Mouse (Mus musculus): ENCODE data around the gene Ptpn7.
"Not testable (repeated sequence)": the region's sequence is repeated elsewhere in the genome, so short reads cannot be mapped to it uniquely, and the experiment has no call there.

The Ptpn7 gene

GRCm38 (mm10) chr1:135159556-135160123, 27.1 kb downstream of the Ptpn7 start:
- DNase-seq (ENCODE audit: low spot score), result no peak

- no peak for DNase-seq (ENCODE audit: low spot score)
These were observed 28.0 kb downstream of the Ptpn7 start for GRCm38 (mm10) chr1:135160411-135161050.

GRCm38 (mm10) chr1:135162720-135163119, 30.2 kb downstream of the Ptpn7 start:
- peak; percentile 58 for DNase-seq (ENCODE audit: low spot score)

- peak; percentile 68 for DNase-seq (ENCODE audit: low spot score)
These were observed 34.9 kb downstream of the Ptpn7 start, which contains the start of gene Gpr37l1 for GRCm38 (mm10) chr1:135167435-135167834. TSS of gene Gpr37l1 (minus strand) at chr1:135167681.

- DNase-seq (ENCODE audit: low spot score), result no peak
These were observed 36.1 kb downstream of the Ptpn7 start for GRCm38 (mm10) chr1:135168453-135169200.

DNA sequence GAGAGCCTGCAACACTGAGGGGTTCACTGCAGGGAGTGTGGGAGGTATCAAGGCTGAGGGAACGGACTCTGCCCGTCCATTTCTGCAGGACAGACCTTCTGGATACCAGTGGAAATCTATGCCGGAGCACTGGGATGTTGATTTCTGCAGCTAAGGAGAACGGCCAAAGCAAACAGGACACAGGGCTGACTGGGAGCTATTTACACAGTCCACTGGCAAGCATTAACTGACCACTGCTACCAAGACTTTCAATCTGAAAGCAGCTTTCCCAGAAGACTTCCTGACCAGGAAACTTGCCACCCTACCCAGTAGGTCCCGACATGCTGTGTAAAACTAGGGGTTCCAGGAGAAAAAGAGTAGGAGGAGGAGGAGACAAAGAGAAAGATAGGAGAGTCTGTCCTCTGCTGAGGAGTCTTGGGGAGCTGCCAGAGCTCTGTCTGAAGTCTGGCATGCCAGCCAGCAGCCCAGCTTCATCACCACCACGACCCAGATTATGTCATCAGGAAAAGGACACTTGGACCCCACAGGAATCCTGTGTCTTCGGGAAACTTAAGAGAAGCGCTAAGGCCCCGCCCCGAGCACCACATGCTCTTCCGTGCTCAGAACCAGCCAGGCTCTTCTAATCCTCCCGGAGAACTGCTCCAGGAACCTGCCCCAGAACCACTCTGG, 37.2 kb downstream of the Ptpn7 start:
- DNase-seq (ENCODE audit: low spot score), result no peak

- DNase-seq (ENCODE audit: low spot score), result no peak
These were observed 37.8 kb downstream of the Ptpn7 start for GRCm38 (mm10) chr1:135170299-135170698.

DNA sequence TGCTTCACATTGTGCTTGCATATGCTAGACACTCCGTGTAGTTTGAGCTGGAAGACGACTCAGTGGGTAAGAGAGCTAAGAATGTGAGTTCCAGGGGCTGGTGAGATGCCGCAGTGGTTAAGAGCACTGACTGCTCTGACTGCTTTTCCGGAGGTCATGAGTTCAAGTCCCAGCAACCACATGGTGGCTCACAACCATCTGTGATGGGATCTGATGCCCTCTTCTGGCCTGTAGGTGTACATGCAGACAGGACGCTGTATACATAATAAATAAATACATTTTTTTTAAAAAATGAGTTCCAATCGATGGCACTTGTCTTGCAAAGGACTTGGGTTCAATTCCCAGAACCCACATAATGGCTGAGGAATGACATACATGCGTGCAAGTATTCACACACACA, 38.7 kb downstream of the Ptpn7 start:
- DNase-seq (ENCODE audit: low spot score), result no peak

- peak; percentile 80 for DNase-seq (ENCODE audit: low spot score)
These were observed 39.5 kb downstream of the Ptpn7 start for GRCm38 (mm10) chr1:135171984-135172383.

DNA sequence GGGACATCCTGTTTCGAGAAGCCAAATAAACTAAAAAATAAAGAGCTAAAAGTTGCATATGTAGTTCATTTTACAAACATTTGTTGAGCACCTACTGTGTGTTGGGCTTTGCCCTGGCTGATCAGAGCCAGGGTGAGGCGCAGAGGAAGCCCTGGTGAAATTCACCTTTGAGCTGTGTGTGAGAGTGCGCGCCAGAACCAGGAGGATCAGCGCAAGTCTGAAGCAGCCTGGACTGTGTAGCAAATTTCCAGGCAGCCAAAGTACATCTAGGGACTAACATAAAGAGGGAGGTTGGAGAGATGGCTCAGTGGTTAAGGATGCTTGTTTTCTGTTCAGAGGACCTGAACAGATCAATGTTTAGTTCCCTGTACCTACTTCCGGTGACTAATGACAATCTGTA, 40.8 kb downstream of the Ptpn7 start:
- no peak for DNase-seq (ENCODE audit: low spot score)

DNA sequence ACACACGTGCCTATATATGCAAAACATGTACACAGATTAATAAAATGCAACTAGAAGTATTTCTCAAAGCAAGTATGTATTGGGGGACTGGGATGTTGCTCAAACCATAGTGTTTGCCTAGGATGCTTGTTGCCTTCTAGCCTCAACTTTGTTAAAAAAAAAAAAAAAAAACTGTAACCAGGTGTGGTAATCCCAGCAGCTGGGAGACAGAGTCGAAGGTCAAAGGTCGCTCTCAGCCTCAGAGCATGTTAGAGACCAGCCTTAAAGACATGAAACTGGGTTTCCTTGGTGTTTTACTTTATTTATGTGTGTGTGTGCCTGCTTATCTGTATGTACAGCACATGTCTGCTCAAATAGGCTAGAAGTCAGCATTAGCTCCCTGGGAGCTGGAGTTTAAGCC, 42.7 kb downstream of the Ptpn7 start:
- no peak for DNase-seq (ENCODE audit: low spot score)

- no peak for DNase-seq (ENCODE audit: low spot score)
These were observed 45.2 kb downstream of the Ptpn7 start for GRCm38 (mm10) chr1:135177724-135178123.

GRCm38 (mm10) chr1:135178863-135179262, 46.4 kb downstream of the Ptpn7 start:
- DNase-seq (ENCODE audit: low spot score), result no peak

- DNase-seq (ENCODE audit: low spot score), result no peak
These were observed 48.3 kb downstream of the Ptpn7 start for GRCm38 (mm10) chr1:135180830-135181229.

DNA sequence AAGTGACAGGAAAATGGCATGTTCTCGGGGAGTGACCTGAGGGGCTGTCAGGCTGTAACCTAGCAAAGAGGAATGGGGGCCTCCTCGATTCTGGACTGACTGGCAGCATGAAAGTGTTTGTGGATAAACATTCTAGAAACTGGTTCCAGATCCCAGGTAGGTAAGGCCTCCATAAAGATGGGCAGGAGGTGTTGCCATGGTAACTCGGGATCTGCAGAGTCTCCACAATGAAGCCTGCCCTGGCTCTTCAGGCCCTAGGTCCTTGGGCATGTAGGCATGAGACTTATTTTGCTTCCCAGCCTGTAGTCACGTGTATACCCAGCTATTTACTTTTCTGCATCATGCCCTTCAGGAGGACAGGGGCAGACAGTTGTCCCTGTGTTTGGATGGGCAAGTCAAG, 48.8 kb downstream of the Ptpn7 start:
- DNase-seq (ENCODE audit: low spot score), result no peak

DNA sequence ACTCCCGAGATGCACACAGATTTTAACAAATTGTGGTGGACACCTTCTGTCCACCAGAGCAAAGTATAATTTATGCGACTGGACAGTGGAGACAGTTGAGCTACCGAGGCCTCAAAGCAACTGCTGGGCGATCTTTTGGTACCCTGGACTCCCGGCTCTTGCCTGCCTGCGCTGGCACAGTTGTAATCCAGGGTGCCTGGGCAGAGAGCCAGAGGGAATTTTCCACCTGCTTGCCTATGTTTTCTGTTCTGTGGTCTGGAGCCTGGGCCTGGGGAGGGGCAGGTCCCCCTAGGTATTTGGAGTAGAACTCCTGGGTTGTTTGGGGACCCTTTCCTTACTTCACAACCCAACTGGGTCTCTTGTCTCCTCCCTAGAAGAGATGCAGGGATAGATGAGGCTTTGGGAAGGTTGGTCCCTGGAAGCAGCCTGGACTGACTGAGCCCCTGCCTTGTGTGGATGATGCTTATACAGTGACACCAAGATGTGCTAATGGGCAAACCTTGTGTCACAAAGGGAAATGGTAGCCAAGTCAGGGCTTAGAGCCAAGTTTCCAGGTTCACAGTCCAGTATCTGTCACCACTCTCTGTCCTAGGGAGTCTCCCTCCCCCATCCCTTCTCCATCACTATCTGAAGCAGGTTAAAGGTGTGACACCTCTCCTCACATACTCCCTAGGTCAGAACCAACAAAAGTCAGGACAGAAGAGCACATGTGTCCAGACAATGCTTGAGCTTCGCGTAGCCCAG, 49.6 kb downstream of the Ptpn7 start:
- no peak for DNase-seq (ENCODE audit: low spot score)

DNA sequence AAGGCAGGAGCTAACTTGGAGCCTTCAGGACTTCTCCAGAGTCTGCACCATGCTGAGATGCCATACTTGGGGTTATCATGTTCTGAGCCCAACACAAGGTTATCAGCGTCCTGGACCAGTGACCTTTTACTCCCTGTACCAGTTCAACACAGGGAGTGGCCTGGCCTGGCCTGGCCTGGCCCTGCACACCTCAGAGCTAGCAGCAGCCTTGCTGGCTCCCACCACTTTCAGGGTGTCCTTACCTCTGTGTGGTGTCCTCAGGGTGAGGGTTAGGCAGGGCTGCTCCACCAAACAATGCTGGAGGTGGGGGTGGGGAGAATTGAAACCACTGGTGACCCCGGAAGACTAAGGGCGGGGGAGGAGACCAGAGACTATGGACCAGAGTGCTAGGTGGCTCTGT, 50.5 kb downstream of the Ptpn7 start:
- no peak for DNase-seq (ENCODE audit: low spot score)

DNA sequence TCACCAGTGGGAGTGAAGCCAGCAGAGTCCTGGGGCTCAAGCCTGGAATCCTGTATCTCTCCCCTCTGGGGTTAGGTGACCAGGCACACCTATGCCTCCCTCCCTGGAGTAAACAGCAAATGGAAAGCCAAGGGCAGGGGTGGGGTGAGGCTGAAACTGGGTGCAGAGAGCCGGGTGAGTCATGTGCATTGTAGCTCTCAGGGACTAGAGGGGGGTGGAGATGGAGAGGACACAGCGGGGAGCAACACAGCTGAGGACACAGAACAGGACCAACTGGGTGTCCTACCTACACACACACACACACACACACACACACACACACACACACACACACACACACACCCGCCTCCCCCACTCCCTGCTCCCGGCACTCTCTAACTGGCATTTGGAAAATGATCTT, 50.9 kb downstream of the Ptpn7 start:
- no peak for DNase-seq (ENCODE audit: low spot score)

DNA sequence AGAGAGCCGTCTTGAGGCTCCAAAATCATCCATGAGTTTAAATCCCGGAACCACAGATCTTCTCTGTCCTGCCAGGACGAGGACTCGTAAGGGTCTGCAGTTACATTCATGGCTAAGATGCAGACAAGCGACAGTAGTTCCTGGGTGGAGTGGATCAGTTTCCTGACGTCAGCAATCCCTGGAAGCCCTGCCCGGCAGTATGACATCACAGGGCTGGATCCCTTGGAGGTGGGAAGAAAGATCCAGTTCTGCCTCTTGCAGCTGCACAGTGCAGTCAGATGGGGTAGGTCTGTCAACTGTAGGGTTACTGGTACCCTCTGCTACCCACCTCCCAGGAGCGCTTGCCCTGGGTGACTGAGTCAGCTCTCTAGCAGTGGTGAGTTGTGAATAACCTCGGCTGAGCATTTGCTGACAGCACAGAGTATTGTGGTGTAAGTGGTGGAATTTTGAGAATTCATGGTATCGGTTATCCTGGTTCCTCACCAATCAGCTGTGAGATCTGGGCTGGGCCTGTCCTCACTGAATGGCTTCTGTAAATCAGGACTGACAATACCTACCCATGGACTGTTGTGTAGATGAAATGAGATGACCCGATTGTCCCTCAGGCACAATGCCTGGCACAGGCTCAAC, 51.6 kb downstream of the Ptpn7 start:
- no peak for DNase-seq (ENCODE audit: low spot score)

- DNase-seq (ENCODE audit: low spot score), result no peak
These were observed 53.4 kb downstream of the Ptpn7 start for GRCm38 (mm10) chr1:135185936-135186335.

DNA sequence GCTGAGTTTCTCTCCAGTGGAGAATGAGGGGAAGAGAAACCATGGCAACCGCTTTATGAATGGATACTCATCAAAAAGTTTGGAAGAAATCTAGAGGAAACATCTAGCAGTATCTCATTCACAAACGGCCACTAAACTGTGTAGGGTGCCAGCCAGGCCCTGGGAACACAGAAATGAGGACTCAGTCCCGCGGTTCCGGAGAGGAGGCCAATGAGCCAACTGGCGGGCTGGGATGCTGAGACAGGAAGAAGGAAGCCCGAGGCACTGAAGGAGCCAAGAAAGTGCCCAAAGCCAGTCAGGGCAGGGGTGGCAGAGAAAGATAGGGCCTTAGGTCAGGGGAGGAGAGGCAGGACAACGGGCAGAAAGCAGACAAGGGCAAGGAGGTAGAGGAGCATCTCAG, 53.9 kb downstream of the Ptpn7 start:
- DNase-seq (ENCODE audit: low spot score), result no peak

GRCm38 (mm10) chr1:135187016-135187415, 54.5 kb downstream of the Ptpn7 start:
- DNase-seq (ENCODE audit: low spot score), result not testable (repeated sequence)
